Mouse (Mus musculus): ENCODE data around the gene Macrod1.
A peak's percentile ranks its signal among the peaks of the same experiment; 100 is the strongest.

The Macrod1 gene

DNA sequence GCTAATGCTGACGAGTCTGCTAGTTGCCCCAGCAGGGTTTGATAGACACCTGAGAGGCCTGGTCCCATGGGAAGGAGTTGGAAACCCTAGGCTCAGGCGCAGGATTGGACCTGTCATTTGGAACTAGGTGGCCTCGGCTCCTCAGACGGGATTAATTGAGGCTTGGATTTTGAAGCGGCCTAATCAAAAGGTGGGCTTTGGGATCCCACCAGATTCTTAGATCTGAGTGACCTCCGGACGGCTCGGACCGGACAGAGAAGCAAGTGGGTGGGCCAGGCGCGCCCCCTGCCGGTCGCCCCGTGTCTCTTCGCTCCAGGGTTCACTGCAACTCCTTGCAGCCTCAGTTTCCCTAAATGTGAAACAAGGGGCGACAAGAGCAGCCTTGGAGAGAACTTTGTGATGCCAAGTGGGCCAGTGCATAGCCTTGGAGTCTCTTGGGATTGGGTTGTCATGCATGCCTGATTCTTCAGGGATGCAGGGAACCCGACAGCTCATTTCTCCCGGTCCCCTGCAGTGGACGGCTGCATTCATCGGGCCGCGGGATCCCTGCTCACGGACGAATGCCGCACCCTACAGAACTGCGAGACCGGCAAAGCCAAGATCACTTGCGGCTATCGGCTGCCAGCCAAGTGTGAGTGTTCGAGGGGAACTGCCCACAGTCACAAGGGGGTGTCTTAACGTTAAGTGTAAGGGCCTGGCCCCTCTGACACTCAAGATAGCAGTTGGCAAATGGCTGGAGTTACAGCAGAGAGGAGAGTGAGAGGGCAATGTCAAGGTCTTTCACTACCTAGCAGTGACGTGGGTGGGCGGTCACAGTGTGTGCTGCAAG is 139.5 kb downstream of the Macrod1 start:
- peak; percentile 77 for DNase-seq (ENCODE audit: extremely low spot score, low spot score)

DNA sequence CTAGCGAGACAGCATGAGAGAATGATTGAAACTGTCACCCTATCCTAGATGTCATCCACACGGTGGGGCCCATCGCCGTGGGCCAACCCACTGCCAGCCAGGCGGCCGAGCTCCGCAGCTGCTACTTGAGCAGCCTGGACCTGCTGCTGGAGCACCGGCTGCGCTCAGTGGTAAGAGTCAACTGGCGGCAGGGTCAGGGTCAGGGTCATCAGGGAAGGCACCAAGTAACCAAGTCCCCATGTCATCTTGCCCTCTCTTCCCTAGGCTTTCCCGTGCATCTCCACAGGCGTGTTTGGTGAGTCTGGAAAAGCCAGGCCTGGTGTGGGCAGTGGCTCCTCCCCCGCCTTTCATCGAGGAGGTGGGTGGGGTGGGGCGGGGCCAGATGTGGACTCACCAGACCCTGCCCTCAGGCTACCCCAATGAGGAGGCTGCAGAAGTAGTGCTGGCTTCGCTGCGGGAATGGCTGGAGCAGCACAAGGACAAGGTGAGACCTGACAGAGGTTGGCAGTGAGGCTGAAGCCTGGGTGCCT is 140.2 kb downstream of the Macrod1 start:
- peak; percentile 53 for DNase-seq (ENCODE audit: extremely low spot score, low spot score)

DNA sequence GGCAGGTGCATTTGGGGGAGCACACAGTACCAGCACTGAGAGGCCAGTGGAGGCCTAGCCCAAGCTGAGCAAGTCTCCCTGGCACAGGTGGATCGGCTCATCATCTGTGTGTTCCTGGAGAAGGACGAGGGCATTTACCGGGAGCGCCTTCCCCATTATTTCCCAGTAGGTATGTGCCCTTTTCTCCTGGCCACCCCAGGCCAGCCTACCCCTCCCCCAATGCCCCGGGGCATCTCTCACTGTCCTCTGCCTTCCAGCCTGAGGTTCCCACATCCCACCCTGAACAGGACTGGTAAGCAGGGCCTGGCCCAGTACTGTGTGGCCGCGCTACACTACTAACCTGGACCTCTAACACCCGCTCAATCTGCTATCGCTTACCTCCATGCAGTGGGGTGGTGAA is 140.8 kb downstream of the Macrod1 start:
- DNase-seq (ENCODE audit: extremely low spot score, low spot score) = no peak

DNA sequence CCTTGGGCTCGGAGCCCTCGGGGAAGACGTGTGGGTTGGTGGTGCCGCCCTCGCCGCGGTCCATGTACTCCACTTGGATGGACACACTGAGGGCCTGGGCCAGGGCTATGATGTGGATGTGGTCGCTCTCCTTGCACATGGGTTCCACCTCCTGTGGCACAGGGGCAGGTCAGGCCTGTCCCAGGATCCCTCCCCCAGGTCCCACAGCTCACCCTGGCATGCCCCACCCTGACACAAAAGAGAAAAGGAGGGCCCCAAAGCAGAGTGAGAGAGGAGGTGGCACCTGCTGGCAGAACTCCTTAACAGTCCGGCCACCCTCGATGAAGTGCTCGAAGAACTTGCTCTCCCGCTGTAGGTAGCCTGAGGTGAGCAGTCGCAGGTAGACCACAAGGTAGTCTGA is 142.5 kb downstream of the Macrod1 start:
- DNase-seq (ENCODE audit: extremely low spot score, low spot score) = no peak

DNA sequence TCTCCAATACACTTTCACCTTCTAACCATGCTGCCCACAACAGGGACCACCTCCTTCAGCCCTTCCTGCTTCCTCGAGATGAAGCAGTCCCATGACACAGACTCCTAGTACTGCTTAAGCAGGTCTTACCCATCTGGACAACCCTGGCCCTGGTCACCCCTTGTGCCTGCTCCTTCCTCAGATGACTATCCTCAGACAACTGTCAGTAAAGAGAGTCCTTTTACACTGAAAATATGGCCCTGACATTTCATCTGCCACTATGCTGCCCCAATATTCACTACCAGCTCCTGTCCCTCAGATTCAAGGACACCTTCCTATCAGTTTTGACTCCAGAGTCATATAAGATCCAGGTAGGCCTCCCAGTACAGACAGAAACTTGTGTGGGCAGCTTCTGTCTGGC is 143.8 kb downstream of the Macrod1 start:
- DNase-seq (ENCODE audit: extremely low spot score, low spot score) = no peak

DNA sequence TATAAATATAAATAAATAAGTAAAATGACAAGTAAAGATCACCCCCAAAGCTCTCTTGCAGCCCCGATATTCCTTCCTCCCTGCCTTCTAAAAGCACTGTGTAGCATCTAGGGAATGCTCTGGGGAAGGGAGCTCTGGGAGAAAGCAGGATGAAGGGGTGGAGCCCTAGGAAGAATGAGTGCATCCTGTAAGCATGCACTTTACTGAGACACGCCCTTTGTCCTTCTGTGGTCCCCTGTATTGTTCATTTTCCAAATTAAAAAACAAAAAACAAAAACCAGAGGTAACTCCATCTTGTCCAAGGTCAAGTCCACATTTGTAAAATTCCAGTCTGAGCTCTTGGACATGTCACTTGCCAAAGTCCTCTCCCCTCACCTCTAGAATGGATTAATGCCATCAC is 148.3 kb downstream of the Macrod1 start:
- no peak for DNase-seq (ENCODE audit: extremely low spot score, low spot score)

DNA sequence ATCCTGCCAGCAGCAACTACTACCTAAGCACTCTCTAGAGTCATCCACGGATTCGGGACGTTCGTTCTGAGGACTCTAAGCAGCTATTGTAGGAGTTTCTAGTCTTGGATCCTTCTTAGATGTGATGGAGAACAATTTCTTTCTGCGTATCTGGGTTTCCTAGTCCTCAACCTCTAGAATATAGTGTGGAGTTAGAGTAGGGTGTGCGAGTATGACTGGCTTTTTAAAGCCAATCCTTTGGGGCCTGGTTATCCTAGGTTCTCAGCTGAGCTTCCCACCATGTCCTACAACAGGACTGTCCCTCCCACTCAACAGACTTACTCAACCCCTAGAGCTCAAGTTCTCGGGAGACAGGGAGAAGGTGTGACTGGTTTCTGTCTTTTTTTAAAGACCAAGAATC is 148.7 kb downstream of the Macrod1 start:
- no peak for DNase-seq (ENCODE audit: extremely low spot score, low spot score)

DNA sequence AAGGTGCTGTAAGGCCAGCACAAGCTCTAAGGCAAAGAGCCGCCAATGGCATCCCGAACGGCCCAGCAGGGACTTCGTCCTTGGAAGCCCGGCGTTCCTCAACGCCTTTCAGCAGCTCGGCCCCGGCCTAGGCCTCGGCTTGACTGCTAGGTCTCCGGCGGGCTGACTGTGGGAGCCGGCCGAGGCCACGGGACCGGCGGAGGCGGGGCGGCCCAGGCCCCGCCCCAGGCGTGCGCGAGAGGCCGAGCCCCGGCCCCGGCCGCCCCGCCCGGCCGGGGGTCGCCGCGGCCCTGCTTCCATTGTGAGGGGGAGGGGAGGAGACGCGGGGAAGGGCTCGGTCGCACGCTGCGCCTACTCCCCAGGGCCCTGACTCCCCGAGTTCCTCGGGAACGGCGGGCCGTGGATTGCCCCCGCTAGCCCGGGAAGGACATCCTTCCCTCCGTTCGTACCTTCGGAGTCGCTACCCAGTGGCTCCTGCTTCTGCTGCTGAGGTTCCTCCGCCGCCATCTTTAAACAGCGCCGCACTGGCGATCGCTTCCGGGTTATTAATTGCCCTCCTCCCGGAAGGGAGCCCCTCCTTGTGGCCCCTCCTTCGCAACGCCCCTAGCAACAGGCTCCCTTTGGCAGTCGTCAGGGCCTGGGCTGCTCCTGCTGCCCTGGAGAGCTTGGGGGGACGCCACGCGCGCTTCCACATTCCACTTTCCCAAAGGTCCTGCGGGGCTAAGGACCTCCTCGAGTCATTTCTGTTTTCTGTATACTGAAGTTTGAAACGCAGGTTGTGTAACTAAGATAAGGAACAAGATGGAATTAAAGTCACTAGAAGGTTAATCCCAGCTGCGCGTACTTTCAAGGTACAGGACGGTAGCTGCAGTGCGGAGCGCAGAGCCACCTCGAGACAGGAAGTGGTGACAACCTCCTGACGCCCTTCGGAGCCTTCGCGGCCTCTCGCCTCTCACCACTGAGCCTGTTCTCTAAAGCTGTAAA is 149.4 kb downstream of the Macrod1 start, which contains the start of gene Otub1:
TSS of gene Otub1 (minus strand) at position 564 of the 984 bp plus-strand sequence.
- peak; percentile 96 for DNase-seq (ENCODE audit: extremely low spot score, low spot score)

DNA sequence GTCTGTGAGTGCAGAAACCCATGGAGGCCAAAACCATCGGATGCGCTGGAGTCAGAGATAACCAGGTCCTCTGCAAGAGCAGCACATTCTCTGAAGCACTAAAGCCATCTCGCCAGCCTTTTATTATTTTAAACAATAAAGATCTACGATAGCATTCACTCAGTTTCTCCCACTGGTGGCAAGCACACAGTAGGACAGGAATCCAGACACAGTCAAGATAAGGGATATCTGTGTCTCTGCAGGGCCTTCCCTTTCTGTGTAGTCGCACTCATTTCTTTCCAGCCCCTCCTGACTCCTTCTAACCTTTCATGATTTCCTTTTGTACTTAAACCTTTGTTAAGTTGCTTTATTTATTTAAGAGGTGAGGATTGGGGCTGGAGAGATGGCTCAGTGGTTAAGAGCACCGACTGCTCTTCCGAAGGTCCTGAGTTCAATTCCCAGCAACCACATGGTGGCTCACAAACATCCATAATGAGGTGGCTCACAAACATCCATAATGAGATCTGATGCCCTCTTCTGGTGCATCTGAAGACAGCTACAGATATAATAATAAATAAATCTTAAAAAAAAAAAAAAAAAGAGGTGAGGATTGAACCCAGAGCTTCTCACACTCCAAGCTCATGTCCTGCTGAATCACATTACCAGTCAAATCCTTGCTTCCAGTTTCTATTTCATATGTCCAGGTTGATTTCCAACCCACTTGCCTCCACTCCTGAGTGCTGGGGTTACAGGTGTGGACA is 153.5 kb downstream of the Macrod1 start:
- DNase-seq (ENCODE audit: extremely low spot score, low spot score) = no peak

DNA sequence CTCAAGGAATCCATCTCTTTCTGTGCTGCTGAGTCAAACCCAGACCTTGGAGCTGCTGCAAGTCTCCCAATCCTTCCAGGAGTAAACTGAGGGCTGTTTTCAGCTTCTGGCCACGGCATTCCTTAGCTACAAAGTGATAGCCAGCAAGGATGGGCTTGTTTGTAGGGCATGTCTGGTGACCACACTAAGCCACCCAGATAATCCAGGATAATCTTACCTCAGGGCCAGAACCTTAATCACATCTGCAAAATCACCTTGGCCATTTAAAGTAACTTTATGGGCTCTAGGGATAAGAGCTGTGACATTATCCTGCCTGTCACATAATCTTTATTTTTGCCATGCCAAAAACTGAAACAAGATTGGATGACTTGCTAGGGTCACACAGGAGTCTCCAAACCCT is 155.6 kb downstream of the Macrod1 start:
- DNase-seq (ENCODE audit: extremely low spot score, low spot score) = no peak

DNA sequence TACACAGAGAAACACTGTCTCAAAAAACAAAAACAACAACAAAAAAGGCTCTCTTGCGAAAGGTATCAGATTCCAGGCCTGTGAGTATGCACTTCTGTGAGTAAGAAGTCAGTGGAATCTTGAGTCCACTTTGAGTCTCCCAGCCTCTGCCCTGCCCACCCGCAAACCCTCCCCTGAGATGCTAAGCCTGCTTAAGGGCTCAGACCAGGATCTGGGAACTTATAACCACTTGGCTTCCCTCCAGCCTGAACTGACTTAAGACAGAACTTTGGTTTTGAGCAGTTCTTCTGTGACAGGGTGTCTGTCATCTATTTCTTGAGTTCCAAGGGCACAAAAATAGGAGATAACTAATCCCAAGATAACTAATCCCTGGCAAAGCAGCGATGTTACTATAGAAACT is 156.4 kb downstream of the Macrod1 start:
- no peak for DNase-seq (ENCODE audit: extremely low spot score, low spot score)

DNA sequence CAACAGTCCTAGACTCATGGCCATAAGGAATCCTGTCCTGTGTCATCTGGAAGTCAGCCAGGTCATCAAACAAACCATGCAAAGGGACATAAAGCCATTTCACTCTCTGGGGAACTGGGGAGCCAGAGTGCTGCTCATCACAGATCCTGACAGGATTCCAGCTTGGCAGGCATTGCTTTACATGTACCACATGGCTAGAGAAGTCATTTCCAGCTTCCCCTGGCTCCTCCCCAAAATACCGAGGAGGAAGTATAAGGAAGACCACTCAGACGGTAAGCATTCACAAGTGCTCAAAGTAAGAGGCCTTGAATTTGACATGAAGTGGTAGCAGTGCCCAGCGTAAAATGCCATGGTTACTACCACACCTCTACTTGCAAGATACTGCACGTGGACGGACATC is 157.9 kb downstream of the Macrod1 start:
- DNase-seq (ENCODE audit: extremely low spot score, low spot score) = no peak

DNA sequence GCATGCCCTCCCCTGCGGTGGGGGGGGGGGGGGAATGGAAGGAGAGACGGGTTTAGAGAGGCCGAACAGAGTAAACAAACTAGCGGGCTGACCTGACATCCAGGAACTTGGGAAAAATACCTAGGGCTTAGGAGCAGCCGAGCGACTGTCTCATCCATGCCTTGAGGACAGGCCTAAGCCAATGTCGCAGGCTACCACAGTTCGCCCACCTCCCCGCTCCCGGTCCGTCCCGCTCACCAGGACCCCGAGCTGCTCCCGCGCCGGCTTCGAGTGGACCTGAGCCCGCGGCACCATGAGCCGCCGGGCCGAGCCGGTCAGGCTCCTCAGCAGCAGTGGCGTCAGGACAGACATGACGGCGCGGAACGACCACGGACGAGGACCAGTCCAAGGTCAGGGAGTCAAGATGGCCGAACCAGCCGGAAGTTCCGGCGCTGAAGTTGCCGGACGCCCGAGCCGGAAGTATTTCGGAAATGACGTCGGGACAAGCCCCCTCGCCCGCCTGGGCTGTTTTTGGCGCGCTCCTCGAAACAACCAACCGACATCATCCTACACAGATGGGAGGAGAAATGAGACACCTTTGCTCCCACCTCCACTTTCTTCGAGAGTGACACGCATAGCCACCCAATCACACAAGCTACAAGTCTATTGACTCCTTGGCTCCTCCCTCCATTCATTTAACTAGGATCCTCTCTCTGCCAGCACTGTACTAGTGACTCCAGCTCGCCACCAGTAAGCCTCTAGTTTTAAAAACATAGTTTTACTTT is 160.7 kb downstream of the Macrod1 start, which contains the start of gene Cox8a:
TSS of gene Cox8a (minus strand) at position 455 of the 764 bp plus-strand sequence.
- DNase-seq (ENCODE audit: extremely low spot score, low spot score) = peak; percentile 99

DNA sequence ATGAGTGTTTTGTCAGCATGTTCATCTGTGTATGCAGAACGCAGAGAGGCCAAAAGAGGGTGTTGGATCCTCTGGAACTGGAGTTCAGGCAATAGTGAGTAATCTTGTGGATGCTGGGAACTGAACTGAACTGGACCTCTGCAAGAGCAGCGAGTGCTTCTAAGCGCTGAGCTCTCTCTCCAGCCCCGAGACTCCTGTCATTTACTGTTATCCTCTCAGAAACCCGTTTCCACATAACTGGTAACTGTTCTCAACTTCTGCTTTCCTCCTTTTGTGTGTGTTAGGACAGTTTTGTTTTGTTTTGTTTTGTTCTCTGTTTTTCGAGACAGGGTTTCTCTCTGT is 161.3 kb downstream of the Macrod1 start:
- no peak for DNase-seq (ENCODE audit: extremely low spot score, low spot score)

DNA sequence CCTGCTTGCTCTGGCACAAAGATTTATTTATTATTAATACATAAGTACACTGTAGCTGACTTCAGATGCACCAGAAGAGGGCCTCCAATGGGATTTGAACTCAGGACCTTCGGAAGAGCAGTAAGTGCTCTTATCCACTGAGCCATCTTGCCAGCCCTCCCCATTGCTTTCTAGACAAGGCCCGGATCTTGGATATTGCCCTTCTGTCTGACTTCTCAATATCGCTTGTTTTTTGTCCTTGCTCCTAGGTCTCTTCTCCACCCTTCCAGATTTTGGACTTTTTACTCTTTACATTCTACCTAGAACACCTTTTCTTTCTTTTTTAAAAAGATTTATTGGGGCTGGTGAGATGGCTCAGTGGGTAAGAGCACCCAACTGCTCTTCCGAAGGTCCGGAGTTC is 162.1 kb downstream of the Macrod1 start:
- DNase-seq (ENCODE audit: extremely low spot score, low spot score) = no peak

DNA sequence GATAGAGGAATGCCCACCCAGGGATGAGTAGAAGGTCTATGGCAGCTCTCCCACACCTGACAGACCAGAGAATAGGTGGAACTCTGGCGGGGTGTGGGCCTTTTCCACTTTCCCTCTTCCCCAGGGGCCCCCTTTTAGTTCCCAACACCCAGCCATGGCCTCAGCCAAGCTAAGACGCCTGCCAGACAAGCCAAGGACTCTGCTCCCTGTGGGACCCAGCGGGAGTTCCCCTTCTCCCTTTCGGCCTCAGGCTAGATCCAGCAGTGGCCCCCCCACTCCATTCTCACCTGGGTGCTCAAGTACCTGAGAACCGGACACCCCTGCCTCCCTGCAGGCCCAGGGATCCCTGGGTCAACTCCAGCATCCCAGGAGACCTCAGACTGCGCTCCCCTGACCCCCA is 165.6 kb downstream of the Macrod1 start:
- DNase-seq (ENCODE audit: extremely low spot score, low spot score) = no peak

DNA sequence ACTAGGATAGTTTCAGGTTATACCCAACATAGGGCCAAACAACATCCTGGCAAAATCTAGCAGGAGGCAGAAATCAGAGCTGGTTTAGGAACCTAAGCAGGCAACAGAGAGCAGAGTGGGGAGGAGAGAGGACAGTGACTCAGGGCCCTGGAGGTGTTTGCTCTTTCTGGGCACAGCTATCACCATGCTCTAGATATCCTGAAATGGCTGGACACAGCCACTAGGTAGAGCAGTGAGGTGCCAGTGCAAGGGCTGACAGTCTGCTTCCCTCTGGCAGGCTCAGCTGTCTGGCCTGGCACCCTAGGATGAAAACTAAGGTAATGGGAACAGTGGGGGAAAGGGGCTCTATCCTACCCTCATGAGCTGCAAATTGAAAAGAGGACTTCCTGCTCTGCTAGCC is 166.9 kb downstream of the Macrod1 start:
- no peak for DNase-seq (ENCODE audit: extremely low spot score, low spot score)

DNA sequence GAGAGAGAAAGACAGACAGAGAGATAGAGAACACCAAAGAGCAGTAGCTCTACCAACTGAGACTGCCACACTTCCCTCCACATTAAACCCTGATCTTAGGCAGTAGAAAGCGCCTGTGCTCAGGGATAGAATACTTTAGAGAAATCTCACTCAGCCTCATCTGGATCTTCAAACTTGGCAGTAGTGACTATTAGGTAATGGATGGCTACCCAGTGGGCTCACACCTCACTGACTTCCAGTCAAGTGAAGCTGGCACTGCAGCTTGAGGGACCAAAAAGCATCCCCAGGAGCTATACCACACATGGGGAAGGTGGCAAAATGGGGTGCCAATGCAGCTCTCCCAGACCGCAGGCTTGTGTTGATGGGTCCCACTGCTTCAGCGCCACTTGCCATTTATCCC is 167.6 kb downstream of the Macrod1 start:
- DNase-seq (ENCODE audit: extremely low spot score, low spot score) = no peak

DNA sequence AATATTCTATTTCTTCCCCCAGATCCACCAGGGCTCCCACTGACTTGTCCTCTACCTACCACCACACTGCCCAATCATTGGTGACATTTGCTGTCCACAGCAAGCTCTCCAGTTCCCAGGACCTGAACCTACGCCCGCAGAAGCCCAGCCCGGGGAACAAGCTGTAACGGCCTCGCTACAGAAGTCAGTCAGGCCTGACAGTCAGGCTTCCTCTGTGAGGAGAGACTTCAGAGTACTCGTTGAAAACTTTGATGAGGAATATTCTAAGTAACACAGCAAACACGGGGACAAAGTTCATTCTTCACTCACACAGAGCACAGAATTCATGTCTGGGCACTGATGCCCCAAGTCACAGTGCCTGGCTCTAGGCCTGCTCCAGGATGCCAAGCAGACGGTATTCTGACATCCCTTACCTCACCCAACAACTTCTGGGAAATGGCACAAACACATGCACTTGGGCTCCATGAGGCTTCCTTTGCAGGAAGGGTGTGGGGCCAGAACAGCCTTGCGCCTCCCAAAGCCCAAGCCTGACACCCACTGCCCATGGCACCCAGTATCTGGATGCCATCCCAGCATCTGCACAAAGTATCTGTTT is 168.6 kb downstream of the Macrod1 start:
- DNase-seq (ENCODE audit: extremely low spot score, low spot score) = no peak

DNA sequence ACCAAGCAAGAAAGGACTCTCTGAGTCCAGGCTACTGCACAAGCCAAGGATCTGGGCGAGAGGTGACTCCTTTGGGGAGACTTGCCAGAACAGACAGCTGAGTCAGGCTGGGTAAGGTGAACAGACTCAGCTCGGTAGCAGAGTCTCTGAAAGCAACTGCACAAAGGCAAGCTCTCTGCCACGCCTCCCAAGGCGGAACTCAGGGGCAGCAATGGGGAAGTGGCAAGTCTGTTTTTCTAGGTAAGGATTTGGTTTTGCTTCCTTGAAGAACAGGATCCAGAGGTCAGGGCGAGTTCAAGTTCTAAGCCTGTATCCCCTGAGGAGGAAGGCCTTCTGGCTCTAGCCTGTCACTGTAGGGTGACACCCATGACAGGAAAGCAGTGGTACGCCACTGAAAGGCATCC is 169.9 kb downstream of the Macrod1 start:
- no peak for DNase-seq (ENCODE audit: extremely low spot score, low spot score)
